Mouse (Mus musculus): ENCODE data around the gene Dnah1.

Gene Dnah1

DNA sequence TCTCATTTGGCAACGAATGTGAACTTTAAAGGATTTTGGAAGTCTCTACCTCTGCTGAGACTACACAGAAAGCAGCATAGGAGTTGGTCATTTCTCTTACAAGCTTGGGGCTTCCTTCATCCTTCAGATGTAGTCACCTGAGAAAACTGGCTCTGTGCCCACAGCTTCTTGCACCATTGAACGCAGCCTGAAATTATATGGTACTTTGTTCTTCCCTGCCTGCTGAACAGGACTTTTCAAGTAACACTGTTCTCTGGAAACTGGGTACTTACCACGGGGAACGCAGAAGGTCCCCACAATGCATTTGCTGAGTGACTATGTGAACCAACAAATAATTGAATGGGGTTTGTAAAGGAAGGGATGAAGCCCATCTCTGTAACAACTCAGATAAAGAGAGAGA lies 507 bp downstream of the Dnah1 start:
- in situ Hi-C loops (cut with MboI; ENCODE audit: low pct_unique_long_range_greater_than_20kb in 1 of 2, low sequenced_read_pairs in 2 of 2, unreplicated experiment in 1 of 2): no loop called here

DNA sequence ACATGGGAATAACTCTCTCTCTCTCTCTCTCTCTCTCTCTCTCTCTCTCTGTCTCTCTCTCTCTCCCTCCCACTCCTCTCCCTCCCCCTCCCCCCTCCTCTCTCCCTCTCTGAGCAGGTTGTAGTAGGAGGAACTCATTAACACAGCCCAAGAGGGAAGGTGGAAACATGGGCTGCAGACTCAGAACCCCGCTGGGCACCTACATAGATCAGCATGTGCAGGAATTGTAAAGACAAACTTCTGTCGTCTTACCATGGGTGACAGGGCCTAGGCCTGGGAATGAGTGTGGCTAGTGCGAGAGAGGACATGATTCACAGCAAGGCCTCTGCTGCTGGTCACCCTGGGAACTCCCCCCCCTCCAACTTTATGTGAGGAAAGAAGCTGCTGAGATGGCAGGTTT lies 1.5 kb downstream of the Dnah1 start:
- in situ Hi-C loops (cut with MboI; ENCODE audit: low pct_unique_long_range_greater_than_20kb in 1 of 2, low sequenced_read_pairs in 2 of 2, unreplicated experiment in 1 of 2): no loop called here

DNA sequence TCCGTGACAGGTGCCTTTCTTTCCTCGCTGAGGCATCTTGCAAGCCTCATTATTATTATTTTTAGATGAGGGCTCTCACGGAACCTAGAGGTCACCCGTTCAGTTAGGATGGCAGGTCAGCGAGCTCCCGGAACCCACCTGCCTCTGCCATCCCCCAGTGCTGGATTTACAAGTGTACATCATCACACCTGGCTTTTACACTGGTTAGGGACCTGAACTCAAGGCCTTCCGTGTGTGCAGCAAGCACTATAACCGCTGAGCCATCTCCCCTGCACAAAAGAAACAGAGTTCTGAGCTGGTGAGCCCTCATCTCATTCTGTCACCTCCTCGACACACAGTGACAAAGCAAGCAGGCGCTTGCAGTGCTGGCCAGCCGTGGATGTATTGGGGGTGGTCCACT lies 2.5 kb downstream of the Dnah1 start:
- in situ Hi-C loops (cut with MboI; ENCODE audit: low pct_unique_long_range_greater_than_20kb in 1 of 2, low sequenced_read_pairs in 2 of 2, unreplicated experiment in 1 of 2): no loop called here

DNA sequence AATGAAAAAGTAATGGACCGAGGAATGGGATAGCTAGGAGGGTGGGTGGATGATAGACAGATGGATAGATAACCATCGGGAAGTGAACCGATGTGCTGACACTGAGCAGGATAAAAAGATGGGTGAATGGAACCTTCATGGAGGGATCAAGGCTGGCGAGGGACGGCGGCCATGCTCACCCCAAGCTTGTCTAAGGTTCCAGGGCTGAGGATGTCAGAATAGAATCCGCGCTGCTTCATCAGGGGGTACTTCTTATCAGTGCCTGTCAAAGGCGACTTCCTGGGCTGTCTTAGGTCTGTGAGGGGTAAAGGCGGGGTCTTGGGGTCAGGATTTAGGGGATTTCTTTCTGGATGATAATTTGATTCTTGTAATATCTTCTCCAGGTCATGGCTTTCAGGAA lies 4.2 kb downstream of the Dnah1 start:
- in situ Hi-C loops (cut with MboI; ENCODE audit: low pct_unique_long_range_greater_than_20kb in 1 of 2, low sequenced_read_pairs in 2 of 2, unreplicated experiment in 1 of 2): no loop called here

DNA sequence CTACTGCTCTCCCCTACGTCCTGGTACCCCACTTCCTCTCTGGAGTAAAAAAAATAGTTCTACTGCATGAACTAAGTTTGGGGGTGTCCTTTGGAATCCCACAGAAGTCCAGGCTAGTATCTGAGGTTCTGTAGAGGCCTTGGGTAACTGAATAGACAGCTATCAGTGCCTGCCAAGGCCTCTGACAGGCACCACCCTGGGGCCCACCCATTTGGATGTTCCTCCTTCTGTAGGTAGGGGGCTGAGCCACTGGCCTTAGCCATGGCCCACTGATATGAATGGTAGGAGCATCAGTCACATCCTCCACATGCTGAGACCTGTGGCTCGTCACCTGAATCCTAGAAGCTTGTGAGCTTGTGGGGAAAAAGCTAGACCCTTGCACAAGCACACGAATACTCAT lies 5.9 kb downstream of the Dnah1 start:
- in situ Hi-C loops (cut with MboI; ENCODE audit: low pct_unique_long_range_greater_than_20kb in 1 of 2, low sequenced_read_pairs in 2 of 2, unreplicated experiment in 1 of 2): no loop called here

DNA sequence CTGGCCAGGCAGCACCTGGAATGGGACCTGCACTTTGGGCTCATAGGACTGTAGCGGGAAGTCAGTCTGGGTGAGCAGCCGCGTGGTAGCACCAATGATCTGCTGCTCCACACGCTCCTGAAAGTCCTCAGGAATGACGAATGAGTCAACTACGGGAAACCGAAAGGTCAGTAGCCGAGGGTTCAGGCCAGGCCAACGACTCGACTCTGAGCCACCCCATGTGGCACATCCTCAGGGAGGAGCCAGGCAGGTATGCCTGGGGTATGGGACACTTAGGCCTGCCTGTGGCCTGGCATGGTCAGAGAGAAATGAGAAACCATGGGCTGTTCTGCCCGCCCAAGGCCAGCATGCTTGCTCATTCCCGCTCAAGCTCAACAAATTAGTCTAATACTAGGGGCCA lies 7.1 kb downstream of the Dnah1 start:
- in situ Hi-C loops (cut with MboI; ENCODE audit: low pct_unique_long_range_greater_than_20kb in 1 of 2, low sequenced_read_pairs in 2 of 2, unreplicated experiment in 1 of 2): no loop called here

DNA sequence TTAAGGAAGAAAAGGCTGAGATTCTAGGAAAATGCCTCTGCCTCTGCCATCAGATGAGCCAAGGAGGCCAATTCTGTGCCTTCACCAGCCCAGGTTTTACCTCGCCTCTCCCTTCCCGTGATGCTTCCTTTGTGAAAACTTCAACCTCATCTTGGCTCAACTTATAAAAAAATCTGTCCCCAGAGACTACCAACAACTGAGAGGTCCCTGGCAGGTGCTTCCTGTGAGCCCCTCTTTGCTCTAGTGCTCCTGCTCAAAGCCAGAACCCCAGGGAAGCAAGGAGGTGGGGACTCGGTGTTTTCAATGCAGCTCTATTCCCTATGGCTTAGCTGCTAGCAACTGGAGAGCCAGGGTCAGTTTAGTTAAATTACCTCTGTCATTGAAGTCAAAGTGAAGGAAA lies 10.5 kb downstream of the Dnah1 start:
- in situ Hi-C loops (cut with MboI; ENCODE audit: low pct_unique_long_range_greater_than_20kb in 1 of 2, low sequenced_read_pairs in 2 of 2, unreplicated experiment in 1 of 2): no loop called here

DNA sequence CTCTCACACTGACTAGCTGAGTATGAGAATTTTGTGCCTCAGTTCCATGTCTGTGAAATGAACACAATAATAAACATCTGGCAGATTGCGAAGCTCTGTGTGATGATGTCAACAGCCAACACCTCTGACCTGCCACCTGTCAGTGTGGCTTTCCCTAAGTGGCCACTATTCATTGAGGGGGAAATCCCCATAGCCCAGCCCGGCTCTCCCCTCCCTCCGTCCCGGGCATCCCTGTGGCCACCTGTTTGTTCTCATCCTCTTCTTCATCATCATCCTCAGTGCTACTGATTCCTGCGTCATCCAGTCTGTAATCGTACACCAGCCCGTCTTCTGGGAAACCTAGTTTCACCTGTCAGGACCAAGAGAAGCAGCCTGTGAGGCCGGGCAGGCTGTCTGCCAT lies 38.0 kb downstream of the Dnah1 start:
- in situ Hi-C loops (cut with MboI; ENCODE audit: low pct_unique_long_range_greater_than_20kb in 1 of 2, low sequenced_read_pairs in 2 of 2, unreplicated experiment in 1 of 2): no loop called here

DNA sequence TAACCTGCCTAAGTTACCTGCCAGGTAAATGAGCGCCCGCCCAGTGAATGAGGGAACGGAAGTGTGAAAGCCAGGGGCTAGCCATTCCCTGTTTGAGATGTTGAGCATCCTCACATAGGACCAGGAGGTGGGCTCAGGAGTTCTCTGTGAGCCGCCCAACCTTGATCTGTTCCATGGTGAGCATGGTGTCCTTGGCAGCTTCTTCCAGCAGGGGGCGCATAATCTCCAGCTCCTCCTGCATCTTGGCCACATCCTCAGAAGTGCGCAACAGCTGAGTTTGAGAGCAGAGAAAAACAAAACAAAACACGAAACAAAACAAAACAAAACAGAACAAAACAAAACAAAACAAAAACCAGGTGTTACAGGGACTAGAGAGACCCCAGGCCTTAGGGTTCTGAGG lies 51.5 kb downstream of the Dnah1 start:
- in situ Hi-C loops (cut with MboI; ENCODE audit: low pct_unique_long_range_greater_than_20kb in 1 of 2, low sequenced_read_pairs in 2 of 2, unreplicated experiment in 1 of 2): no loop called here

DNA sequence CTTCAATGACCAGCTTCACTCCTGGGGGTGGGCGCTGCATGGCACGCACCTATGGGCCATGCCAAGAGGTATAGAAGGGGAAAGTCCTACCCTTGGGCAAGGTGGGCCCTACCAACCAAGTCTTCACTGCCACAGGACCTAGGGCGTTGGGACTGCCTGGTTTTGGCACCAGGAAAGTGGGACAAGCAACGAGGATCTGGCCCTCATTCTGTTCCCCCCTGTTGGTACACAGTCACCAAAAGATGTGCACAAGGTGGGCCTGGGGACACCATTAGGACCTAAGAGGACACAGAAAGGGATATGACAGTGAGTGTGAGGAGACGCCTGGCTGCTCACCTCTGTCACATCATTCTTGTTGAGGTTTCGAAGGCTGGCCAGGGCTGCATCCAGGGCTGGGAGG lies 52.6 kb downstream of the Dnah1 start:
- in situ Hi-C loops (cut with MboI; ENCODE audit: low pct_unique_long_range_greater_than_20kb in 1 of 2, low sequenced_read_pairs in 2 of 2, unreplicated experiment in 1 of 2): no loop called here

DNA sequence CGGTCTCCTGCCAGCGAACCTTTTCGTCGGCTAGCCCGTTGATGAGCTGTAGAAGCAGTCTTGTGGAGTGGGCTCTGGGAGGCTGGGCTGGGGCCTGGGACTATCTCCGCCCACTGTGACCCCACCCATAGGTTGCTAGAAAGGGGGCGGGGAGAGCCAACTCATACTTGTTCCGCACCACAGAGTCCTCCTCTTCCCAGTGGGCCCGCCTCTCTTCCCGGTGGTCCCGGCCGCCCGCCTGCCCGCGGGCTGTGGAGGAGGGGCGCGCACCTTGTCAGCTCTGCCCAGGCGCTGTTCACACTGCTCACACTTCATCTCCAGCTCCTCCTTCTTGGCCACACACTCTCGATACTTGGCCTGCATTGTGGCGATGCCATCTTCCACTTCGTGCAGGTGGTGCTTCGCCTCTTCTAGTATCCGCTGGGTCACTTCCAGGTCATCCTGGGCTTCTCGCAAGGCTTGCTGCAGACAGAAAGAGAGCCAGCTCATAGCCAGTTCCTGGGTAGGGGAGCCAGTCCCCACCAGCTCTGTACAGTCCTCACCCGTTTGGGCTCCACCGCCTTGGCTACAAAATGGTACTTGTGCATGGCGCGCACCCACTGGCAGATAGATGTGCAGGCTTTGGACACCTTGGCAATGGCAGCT lies 54.1 kb downstream of the Dnah1 start:
- in situ Hi-C loops (cut with MboI; ENCODE audit: low pct_unique_long_range_greater_than_20kb in 1 of 2, low sequenced_read_pairs in 2 of 2, unreplicated experiment in 1 of 2): no loop called here

DNA sequence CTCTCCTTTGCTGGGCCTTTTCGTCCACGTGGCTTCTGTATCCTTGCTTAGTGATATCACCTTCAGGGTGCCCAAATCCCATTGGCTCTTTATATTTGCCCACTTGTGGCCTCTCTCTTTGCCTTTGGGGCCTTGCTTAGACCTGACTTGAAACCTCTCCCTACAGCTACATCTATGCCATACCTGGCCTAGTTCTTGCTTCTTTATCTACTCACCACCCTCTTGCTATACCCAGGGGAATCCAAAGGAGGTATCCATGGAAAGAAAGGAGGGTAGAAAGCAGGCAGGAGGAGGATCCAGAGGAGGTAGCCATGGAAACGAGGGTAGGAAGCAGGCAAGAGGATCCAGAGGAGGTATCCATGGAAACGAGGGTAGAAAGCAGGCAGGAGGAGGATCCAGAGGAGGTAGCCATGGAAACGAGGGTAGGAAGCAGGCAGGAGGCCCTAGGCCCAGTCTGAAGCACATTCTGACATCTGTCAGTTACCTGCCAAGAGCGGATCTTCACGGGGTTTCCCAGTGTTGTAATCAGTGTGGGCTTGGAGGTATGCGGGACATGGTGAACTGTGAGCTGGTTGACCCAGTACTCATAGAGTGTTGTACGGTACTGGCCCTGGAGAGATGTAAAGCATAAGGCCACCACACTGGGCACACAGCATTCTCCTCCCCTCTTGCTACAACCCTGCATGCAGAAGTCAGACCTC lies 55.2 kb downstream of the Dnah1 start:
- in situ Hi-C loops (cut with MboI; ENCODE audit: low pct_unique_long_range_greater_than_20kb in 1 of 2, low sequenced_read_pairs in 2 of 2, unreplicated experiment in 1 of 2): no loop called here

DNA sequence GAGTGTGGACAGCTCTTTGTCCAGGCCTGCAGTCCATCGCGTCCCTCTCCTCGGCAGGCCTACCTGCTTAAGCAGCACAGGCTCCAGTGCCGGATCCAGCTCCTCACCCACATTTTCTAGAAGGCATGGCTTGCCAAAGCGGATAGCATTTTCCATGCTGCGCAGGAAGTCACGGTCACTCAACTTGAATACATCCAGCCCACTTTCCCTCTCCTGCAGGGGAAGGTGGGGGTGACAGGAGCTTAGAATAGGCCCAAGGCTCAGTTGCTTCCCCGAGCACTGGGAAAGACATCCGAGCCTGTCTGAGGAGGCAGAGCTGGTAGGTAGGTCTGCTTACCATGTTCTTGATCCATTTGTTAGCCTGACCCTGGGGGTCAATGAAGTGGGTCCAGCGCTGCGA lies 56.0 kb downstream of the Dnah1 start:
- in situ Hi-C loops (cut with MboI; ENCODE audit: low pct_unique_long_range_greater_than_20kb in 1 of 2, low sequenced_read_pairs in 2 of 2, unreplicated experiment in 1 of 2): no loop called here

DNA sequence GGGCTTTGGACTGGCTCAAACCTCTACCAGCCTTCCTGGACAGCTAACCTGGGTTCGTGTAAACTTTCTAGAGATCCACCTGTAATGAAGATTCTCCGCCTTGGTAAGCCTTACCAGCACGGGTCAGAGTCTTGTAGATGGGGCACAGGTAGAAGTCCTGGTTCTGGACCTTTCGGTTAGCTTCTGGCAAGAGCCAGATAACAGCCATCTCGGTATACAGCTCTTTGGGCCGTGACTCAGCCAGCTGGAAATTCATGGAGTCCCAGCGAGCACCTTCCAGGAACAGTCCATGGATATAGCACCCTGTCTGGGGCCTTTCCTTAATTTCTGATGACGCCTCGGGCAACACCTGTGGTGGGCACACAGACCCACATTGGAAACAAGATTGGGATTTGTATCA lies 62.8 kb downstream of the Dnah1 start:
- in situ Hi-C loops (cut with MboI; ENCODE audit: low pct_unique_long_range_greater_than_20kb in 1 of 2, low sequenced_read_pairs in 2 of 2, unreplicated experiment in 1 of 2): no loop called here

DNA sequence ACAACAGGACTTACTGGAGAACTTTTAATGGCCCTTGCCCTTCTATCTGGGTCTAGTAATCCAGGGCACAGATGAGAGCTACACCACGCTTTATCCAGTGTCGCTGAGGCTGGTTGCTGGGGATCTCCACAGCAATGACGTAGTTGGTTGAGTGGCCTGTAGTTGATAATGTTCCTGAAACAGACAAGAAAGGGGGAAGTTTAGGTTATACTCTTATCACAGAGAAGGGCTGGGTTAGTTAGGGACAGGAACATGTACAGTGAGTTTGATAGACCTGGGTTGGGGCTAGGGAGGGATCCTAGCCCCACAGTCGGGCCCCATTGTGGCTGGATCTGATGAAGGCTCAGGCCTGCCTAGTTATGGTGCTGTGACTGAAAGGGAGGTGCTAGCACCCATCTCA lies 63.3 kb downstream of the Dnah1 start:
- in situ Hi-C loops (cut with MboI; ENCODE audit: low pct_unique_long_range_greater_than_20kb in 1 of 2, low sequenced_read_pairs in 2 of 2, unreplicated experiment in 1 of 2): no loop called here

DNA sequence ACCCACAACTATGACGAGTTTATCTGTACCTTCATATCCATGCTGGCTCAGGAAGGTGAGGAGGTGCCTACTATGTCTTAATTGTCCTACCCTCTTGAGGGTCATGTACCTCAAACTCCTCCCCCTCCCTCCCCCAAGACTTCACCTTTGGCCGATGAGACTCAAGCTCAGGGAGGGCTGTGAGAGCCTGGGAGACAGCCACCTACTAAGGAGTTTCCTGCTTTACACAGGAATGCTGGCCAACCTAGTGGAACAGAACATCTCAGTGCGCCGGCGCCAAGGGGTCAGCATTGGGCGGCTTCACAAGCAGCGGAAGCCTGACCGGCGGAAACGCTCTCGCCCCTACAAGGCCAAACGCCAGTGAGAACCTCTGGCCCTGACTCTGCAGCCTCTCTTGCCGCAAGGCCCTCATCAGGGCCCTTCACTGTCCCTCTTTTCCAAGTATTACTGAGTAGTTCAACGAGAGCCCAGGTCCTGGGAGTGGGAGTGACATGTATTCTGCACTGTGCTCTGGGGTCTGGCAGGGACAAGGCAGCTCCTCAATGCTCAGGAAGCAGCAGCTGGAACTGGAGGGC lies 65.1 kb downstream of the Dnah1 start:
- in situ Hi-C loops (cut with MboI; ENCODE audit: low pct_unique_long_range_greater_than_20kb in 1 of 2, low sequenced_read_pairs in 2 of 2, unreplicated experiment in 1 of 2): no loop called here

DNA sequence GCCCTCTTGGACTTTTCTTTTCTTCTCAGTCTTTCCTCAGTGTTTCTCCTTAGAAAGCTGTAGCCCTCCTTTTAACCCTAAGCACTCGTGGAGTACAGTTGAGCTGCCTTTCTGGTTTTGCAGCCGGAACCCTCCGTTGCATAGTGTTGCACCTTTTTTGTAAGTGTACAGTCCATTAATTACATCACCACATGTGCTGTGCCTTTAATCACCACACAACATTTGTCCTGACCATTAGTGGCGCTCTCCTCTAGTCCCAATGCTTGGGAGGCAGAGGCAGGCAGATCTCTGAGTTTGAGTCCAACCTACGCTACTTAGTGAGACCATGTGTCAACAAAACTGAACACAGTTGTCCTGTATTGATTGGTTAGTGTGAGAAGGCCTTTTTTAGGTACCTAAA lies 71.6 kb downstream of the Dnah1 start:
- in situ Hi-C loops (cut with MboI; ENCODE audit: low pct_unique_long_range_greater_than_20kb in 1 of 2, low sequenced_read_pairs in 2 of 2, unreplicated experiment in 1 of 2): no loop called here

DNA sequence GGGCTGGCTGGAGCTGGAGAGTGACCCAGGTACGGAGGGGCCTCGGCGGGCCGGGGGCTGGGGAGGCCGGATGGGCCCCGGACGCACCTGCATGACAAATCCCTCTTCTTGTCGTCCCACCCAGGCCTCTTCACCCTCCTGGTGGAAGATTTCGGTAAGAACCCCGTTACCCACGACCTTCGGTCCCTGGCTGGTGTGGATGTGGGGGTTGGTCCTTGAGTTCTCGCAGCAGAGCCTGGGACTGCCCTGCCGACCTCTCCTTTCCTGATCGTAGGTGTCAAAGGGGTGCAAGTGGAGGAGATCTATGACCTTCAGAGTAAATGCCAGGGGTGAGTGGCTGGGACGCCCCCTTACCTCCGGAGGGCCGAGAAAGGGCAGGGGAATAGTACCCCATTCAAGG lies 72.1 kb downstream of the Dnah1 start:
- in situ Hi-C loops (cut with MboI; ENCODE audit: low pct_unique_long_range_greater_than_20kb in 1 of 2, low sequenced_read_pairs in 2 of 2, unreplicated experiment in 1 of 2): no loop called here

DNA sequence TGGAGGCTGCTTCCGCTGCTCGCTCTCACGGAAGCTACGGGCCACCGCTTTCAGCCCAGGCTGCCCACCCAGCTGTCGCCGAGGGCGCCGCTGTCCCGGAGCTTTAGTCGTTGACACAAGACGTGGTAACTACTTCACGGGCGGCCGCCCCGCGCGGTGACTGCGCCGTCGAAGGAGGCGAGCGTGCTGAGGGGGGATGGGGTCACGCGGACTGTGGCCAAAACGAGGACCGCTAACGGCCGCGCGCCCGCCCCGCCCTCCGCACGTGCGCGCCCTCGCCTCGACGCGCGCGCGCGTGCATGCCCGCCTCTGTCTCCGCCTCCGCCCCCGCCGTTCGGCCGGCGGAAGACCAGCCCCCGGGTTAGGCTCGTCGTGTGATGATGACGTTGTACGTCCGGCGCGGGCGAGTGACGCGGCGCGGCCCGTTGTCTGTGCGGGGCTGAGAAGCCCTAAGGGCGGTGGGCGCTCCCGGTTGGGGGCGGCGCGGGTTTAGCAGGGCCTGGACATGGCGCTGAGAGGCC lies 72.6 kb downstream of the Dnah1 start, which contains the start of the genes Phf7 and Bap1:
Phf7 (minus strand) TSS at position 234 of the 521 bp plus-strand sequence.
Bap1 (plus strand) TSS at position 367 of the 521 bp plus-strand sequence.
- in situ Hi-C loops (cut with MboI; ENCODE audit: low pct_unique_long_range_greater_than_20kb in 1 of 2, low sequenced_read_pairs in 2 of 2, unreplicated experiment in 1 of 2): no loop called here

Data from mouse embryonic stem cell (cell line).